Mouse (Mus musculus) stomach, postnatal 0 days (tissue): ENCODE results near the gene Bcl2l14. TPM values are rescaled to one million over a fixed set of nuclear protein-coding genes. Genes with fewer than 3 reads are reported as not detected.

Source experiments
- ATAC-seq: fragments of 200-750 bp; cut with Nextera tagmentation; 2 replicates; pipeline ENCODE4 v1.8.0; 2017; ENCODE audit not compliant: low FRiP score, low TSS enrichment
- DNase-seq: peaks from one replicate; pipeline ENCODE4 v3.0.0-alpha.2; 2016; ENCODE audit warnings: low spot score
- H3K27ac ChIP-seq: fragments of 300-500 bp; sonication (generic); replicated peaks from 2 replicates; pipeline ENCODE4 v1.5.1; 2014; ENCODE audit warnings: mild to moderate bottlenecking, control low read depth
- H3K27me3 ChIP-seq: fragments of 300-500 bp; sonication (generic); 2 replicates; pipeline ENCODE4 v1.6.1; 2014; ENCODE audit warnings: low read length; ENCODE audit not compliant: control insufficient read depth, insufficient read depth
- H3K36me3 ChIP-seq: fragments of 300-500 bp; sonication (generic); 2 replicates; pipeline ENCODE4 v1.6.1; 2014; ENCODE audit warnings: low read length, mixed read lengths; ENCODE audit not compliant: control insufficient read depth, insufficient read depth
- H3K4me1 ChIP-seq: fragments of 300-500 bp; sonication (generic); replicated peaks from 2 replicates; pipeline ENCODE4 v1.6.1; 2014; ENCODE audit warnings: antibody characterized with exemption; ENCODE audit not compliant: control insufficient read depth, insufficient read depth
- H3K4me2 ChIP-seq: fragments of 300-500 bp; sonication (generic); replicated peaks from 2 replicates; pipeline ENCODE4 v1.6.1; 2014; ENCODE audit warnings: low read depth, mild to moderate bottlenecking, control low read depth, moderate library complexity
- H3K4me3 ChIP-seq: fragments of 300-500 bp; sonication (generic); 2 replicates; pipeline ENCODE4 v1.5.1; 2014; ENCODE audit warnings: low read depth, low read length, control low read depth
- H3K9ac ChIP-seq: fragments of 300-500 bp; sonication (generic); 2 replicates; pipeline ENCODE4 v1.6.1; 2014; ENCODE audit warnings: mild to moderate bottlenecking, low read length, control low read depth, mixed read lengths
- H3K9me3 ChIP-seq: fragments of 300-500 bp; sonication (generic); 2 replicates; pipeline ENCODE4 v1.6.1; 2016; ENCODE audit warnings: low read length; ENCODE audit not compliant: control insufficient read depth
- CTCF ChIP-seq: IDR thresholded peaks from 2 replicates; pipeline ENCODE4 v1.5.1; 2016; ENCODE audit warnings: antibody characterized with exemption, low read depth, mild to moderate bottlenecking, moderate library complexity
- EP300 ChIP-seq: optimal IDR thresholded peaks from 2 replicates; pipeline ENCODE3; 2016; ENCODE audit warnings: antibody characterized with exemption
- whole genome bisulfite sequencing: fragments of 180-500 bp; shearing (Covaris S2); extraction: QIAGEN DNeasy Blood & Tissue Kit; methylation state at CpG from one replicate; pipeline ENCODE4 v1.1.7; 2014; 5-methylcytosine and 5-hydroxymethylcytosine counted together
- polyA plus RNA-seq: library from polyadenylated mRNA; unstranded; fragments of >200 nt; fragmentation: Nextera tagmentation; extraction: Ambion mirVana; gene quantifications from 2 replicates; pipeline ENCODE4 v1.2.1, GENCODE M21; 2015

The Bcl2l14 gene
- polyA plus RNA-seq, 1 experiment from 2014 or later = 27.4 TPM

- ATAC-seq = peak; percentile 64
- peak; percentile 53 for DNase-seq
- Histone ChIP-seq H3K9ac (no peak overlapping the region), H3K27ac (no peak overlapping the region), H3K36me3 (no peaks in the 10 kb centered on the region), H3K9me3 (no peaks in the 10 kb centered on the region), H3K4me3 (no peak overlapping the region), H3K27me3 (no peaks in the 10 kb centered on the region), H3K4me2 (peak overlapping the region; percentile 37), H3K4me1 (no peaks in the 10 kb centered on the region)
- TF ChIP-seq EP300 (no peak), CTCF (peak; percentile 87)
- WGBS = 29% methylated on average over 11 of the region's 11 CpGs
These were observed 29.1 kb downstream of the Bcl2l14 start for GRCm38 (mm10) chr6:134425216-134425717.

- ATAC-seq (no peak), DNase-seq (no peak)
- no peak overlapping the region for H3K27ac ChIP-seq
- no peaks in the 10 kb centered on the region for H3K27me3 ChIP-seq
- no peak overlapping the region for H3K4me3 ChIP-seq
- H3K9me3 ChIP-seq = no peaks in the 10 kb centered on the region
- no peak overlapping the region for H3K9ac ChIP-seq
- H3K4me2 ChIP-seq = no peak overlapping the region
- H3K4me1 ChIP-seq = no peaks in the 10 kb centered on the region
- WGBS = 83% methylated on average over 3 of the region's 3 CpGs
- TF ChIP-seq CTCF (peak; percentile 59), EP300 (no peak)
- no peaks in the 10 kb centered on the region for H3K36me3 ChIP-seq
These were observed 31.0 kb downstream of the Bcl2l14 start for GRCm38 (mm10) chr6:134427165-134427564.

GRCm38 (mm10) chr6:134428455-134428854 is 32.3 kb downstream of the Bcl2l14 start:
- DNase-seq (no peak), ATAC-seq (no peak)
- no peak overlapping the region for H3K9ac ChIP-seq
- H3K27ac ChIP-seq = no peak overlapping the region; the same call in 1 of the 2 replicates
- no peak; the same call in 1 of the 2 replicates for TF ChIP-seq CTCF
- TF ChIP-seq EP300 = no peak
- H3K4me3 ChIP-seq = no peak overlapping the region
- H3K4me1 ChIP-seq = no peaks in the 10 kb centered on the region
- H3K27me3 ChIP-seq = no peaks in the 10 kb centered on the region
- no peaks in the 10 kb centered on the region for H3K36me3 ChIP-seq
- no peak overlapping the region for H3K4me2 ChIP-seq
- no peaks in the 10 kb centered on the region for H3K9me3 ChIP-seq
- 50% methylated on average over 5 of the region's 5 CpGs for WGBS

GRCm38 (mm10) chr6:134430161-134430799 is 34.2 kb downstream of the Bcl2l14 start:
- DNase-seq (no peak), ATAC-seq (0 out of 2 replicates have a peak, but pooled peaks have one; percentile 13)
- Histone ChIP-seq H3K9me3 (no peaks in the 10 kb centered on the region), H3K36me3 (no peaks in the 10 kb centered on the region), H3K4me3 (no peak overlapping the region), H3K27ac (0 out of 2 replicates have a peak overlapping the region, but pooled peaks have one; percentile 8), H3K4me2 (no peak overlapping the region), H3K4me1 (no peaks in the 10 kb centered on the region), H3K9ac (no peak overlapping the region), H3K27me3 (no peaks in the 10 kb centered on the region)
- 56% methylated on average over 9 of the region's 9 CpGs for WGBS
- no peak for TF ChIP-seq EP300
- TF ChIP-seq CTCF = peak; percentile 57

- no peaks in the 10 kb centered on the region for H3K9me3 ChIP-seq
- no peak for ATAC-seq
- H3K36me3 ChIP-seq = no peaks in the 10 kb centered on the region
- no peak for TF ChIP-seq CTCF
- TF ChIP-seq EP300 = no peak
- H3K9ac ChIP-seq = no peak overlapping the region
- H3K27me3 ChIP-seq = no peaks in the 10 kb centered on the region
- DNase-seq = no peak
- H3K4me3 ChIP-seq = no peak overlapping the region
- no peak overlapping the region for H3K4me2 ChIP-seq
- WGBS = 57% methylated on average over 4 of the region's 4 CpGs
- no peaks in the 10 kb centered on the region for H3K4me1 ChIP-seq
- H3K27ac ChIP-seq = no peak overlapping the region
These were observed 35.5 kb downstream of the Bcl2l14 start for GRCm38 (mm10) chr6:134431583-134431982.

- ATAC-seq = no peak
- TF ChIP-seq CTCF = no peak
- no peak for TF ChIP-seq EP300
- H3K36me3 ChIP-seq = no peaks in the 10 kb centered on the region
These were observed 37.2 kb downstream of the Bcl2l14 start for GRCm38 (mm10) chr6:134433281-134433680.

More at GRCm38 (mm10) chr6:134433281-134433680, 37.2 kb downstream of the Bcl2l14 start:
- no peaks in the 10 kb centered on the region for H3K9me3 ChIP-seq
- no peak for DNase-seq
- H3K9ac ChIP-seq = no peak overlapping the region
- H3K4me1 ChIP-seq = no peaks in the 10 kb centered on the region
- H3K4me2 ChIP-seq = no peak overlapping the region
- no peaks in the 10 kb centered on the region for H3K27me3 ChIP-seq
- 86% methylated on average over 3 of the region's 3 CpGs for WGBS
- H3K27ac ChIP-seq = no peak overlapping the region
- H3K4me3 ChIP-seq = no peak overlapping the region
